ENCODE assay signal across 18 mouse cellular contexts in genomic region chr5:81661611-81662390, GRCm38 (mm10).
A peak's percentile ranks its signal among the peaks of the same experiment; 100 is the strongest.
DNase-seq lines count a peak whose midpoint lies in the region; ATAC-seq lines count a peak whose summit lies in the region.
"Had no signal": no experiment of that assay in that cellular context is flagged by ENCODE, and none has a peak within 500 bp of the region (broad histone marks: within the 10 kb centered on the region; RNA-seq: fewer than 3 reads in every experiment).

No protein-coding gene starts in this region.

- no peak overlapping the region for H3K9ac ChIP-seq in forebrain, embryonic 14.5 days (ENCODE audit: low read length)
- H3K9ac ChIP-seq in forebrain, embryonic 15.5 days (replicated peaks): no peak overlapping the region
- no peak overlapping the region for H3K9ac ChIP-seq in hindbrain, embryonic 16.5 days (ENCODE audit: low read depth, low read length)
- no peak overlapping the region for H3K9ac ChIP-seq in neural tube, embryonic 13.5 days
- H3K9ac ChIP-seq: embryonic facial prominence, embryonic 15.5 days; heart, embryonic 12.5 days; limb, embryonic 15.5 days had no signal

- DNase-seq in forebrain, embryonic 14.5 days (ENCODE audit: low spot score): peak; percentile 59
- peak; percentile 31 for DNase-seq in brain, adult 2 months (ENCODE audit: low read depth, low spot score)
- DNase-seq in T-cell, adult 2 months (ENCODE audit: low spot score): no peak
- no peak for DNase-seq in spleen, postnatal 14 days (ENCODE audit: low spot score in 2 of 2)
- DNase-seq: B cell, adult 2 months; cerebellum, postnatal 10 days; gastrocnemius, postnatal 25 days; kidney, adult 9 months; lung, adult 18-20 months; right cerebral cortex, postnatal 4 days had no signal

- no peak for ATAC-seq in forebrain, embryonic 14.5 days
- no peak for ATAC-seq in forebrain, embryonic 15.5 days (replicated peaks)
- ATAC-seq in hindbrain, embryonic 16.5 days: peak; percentile 58
- peak; percentile 76 for ATAC-seq in neural tube, embryonic 13.5 days (ENCODE audit: low read depth)
- no peak for ATAC-seq in megakaryocyte progenitor cell, adult 5-6 weeks (replicated peaks; ENCODE audit: poor library complexity)

- 23% methylated on average over 6 of the region's 6 CpGs for WGBS in forebrain, embryonic 14.5 days
- 20% methylated on average over 6 of the region's 6 CpGs for WGBS in forebrain, embryonic 15.5 days
- WGBS in hindbrain, embryonic 16.5 days: 21% methylated on average over 6 of the region's 6 CpGs
- 19% methylated on average over 6 of the region's 6 CpGs for WGBS in neural tube, embryonic 13.5 days

- no peaks in the 10 kb centered on the region for H3K27me3 ChIP-seq in forebrain, embryonic 14.5 days (replicated peaks; ENCODE audit: control insufficient read depth, insufficient read depth, low read length)
- no peaks in the 10 kb centered on the region for H3K27me3 ChIP-seq in forebrain, embryonic 15.5 days
- H3K27me3 ChIP-seq in hindbrain, embryonic 16.5 days (replicated peaks; ENCODE audit: control insufficient read depth, insufficient read depth, low read length): no peaks in the 10 kb centered on the region
- H3K27me3 ChIP-seq in neural tube, embryonic 13.5 days: no peaks in the 10 kb centered on the region
- H3K27me3 ChIP-seq: embryonic facial prominence, embryonic 15.5 days; heart, embryonic 12.5 days; limb, embryonic 15.5 days; megakaryocyte, embryonic 14.5 days had no signal

- no peak overlapping the region for H3K27ac ChIP-seq in forebrain, embryonic 14.5 days (ENCODE audit: low read depth, low read length)
- no peak overlapping the region for H3K27ac ChIP-seq in forebrain, embryonic 15.5 days (replicated peaks)
- no peak overlapping the region for H3K27ac ChIP-seq in hindbrain, embryonic 16.5 days (ENCODE audit: low read depth, low read length)
- peak overlapping the region; percentile 68 for H3K27ac ChIP-seq in neural tube, embryonic 13.5 days (replicated peaks)
- H3K27ac ChIP-seq: embryonic facial prominence, embryonic 15.5 days; limb, embryonic 15.5 days had no signal

- H3K36me3 ChIP-seq in forebrain, embryonic 14.5 days (ENCODE audit: control insufficient read depth, insufficient read depth, low read length): no peaks in the 10 kb centered on the region
- H3K36me3 ChIP-seq in forebrain, embryonic 15.5 days: no peaks in the 10 kb centered on the region
- H3K36me3 ChIP-seq in hindbrain, embryonic 16.5 days (ENCODE audit: control insufficient read depth, insufficient read depth, low read length): no peaks in the 10 kb centered on the region
- H3K36me3 ChIP-seq in neural tube, embryonic 13.5 days: peaks cover 2% of the 10 kb centered on the region; the same call in 1 of the 2 replicates
- H3K36me3 ChIP-seq: embryonic facial prominence, embryonic 15.5 days; limb, embryonic 15.5 days had no signal

- 0 out of 2 replicates have a peak, but pooled peaks cover 4% of the 10 kb centered on the region for H3K9me3 ChIP-seq in forebrain, embryonic 14.5 days (replicated peaks; ENCODE audit: control insufficient read depth, low read length)
- H3K9me3 ChIP-seq in forebrain, embryonic 15.5 days: no peaks in the 10 kb centered on the region
- H3K9me3 ChIP-seq in hindbrain, embryonic 16.5 days (ENCODE audit: control insufficient read depth, low read length): no peaks in the 10 kb centered on the region
- peaks cover 5% of the 10 kb centered on the region; the same call in 1 of the 2 replicates for H3K9me3 ChIP-seq in neural tube, embryonic 13.5 days
- H3K9me3 ChIP-seq: embryonic facial prominence, embryonic 15.5 days; limb, embryonic 15.5 days had no signal

- H3K4me3 ChIP-seq in forebrain, embryonic 14.5 days (ENCODE audit: low read depth, low read length): no peak overlapping the region
- no peak overlapping the region for H3K4me3 ChIP-seq in forebrain, embryonic 15.5 days
- H3K4me3 ChIP-seq in hindbrain, embryonic 16.5 days (ENCODE audit: low read length): no peak overlapping the region
- H3K4me3 ChIP-seq in neural tube, embryonic 13.5 days: no peak overlapping the region
- H3K4me3 ChIP-seq: embryonic facial prominence, embryonic 15.5 days; heart, embryonic 12.5 days; limb, embryonic 15.5 days; megakaryocyte, embryonic 14.5 days had no signal

- no peak overlapping the region for H3K4me2 ChIP-seq in forebrain, embryonic 14.5 days (ENCODE audit: low read length)
- H3K4me2 ChIP-seq in forebrain, embryonic 15.5 days (replicated peaks): no peak overlapping the region
- no peak overlapping the region for H3K4me2 ChIP-seq in hindbrain, embryonic 16.5 days (ENCODE audit: low read length)
- no peak overlapping the region for H3K4me2 ChIP-seq in neural tube, embryonic 13.5 days
- H3K4me2 ChIP-seq: embryonic facial prominence, embryonic 15.5 days; heart, embryonic 12.5 days; limb, embryonic 15.5 days had no signal

- peaks cover 5% of the 10 kb centered on the region; the same call in 1 of the 2 replicates for H3K4me1 ChIP-seq in forebrain, embryonic 14.5 days (ENCODE audit: control insufficient read depth, insufficient read depth, low read length)
- no peaks in the 10 kb centered on the region for H3K4me1 ChIP-seq in forebrain, embryonic 15.5 days
- no peaks in the 10 kb centered on the region for H3K4me1 ChIP-seq in hindbrain, embryonic 16.5 days (ENCODE audit: control insufficient read depth, insufficient read depth, low read depth, low read length)
- peaks cover 9% of the 10 kb centered on the region for H3K4me1 ChIP-seq in neural tube, embryonic 13.5 days (replicated peaks)
- H3K4me1 ChIP-seq: embryonic facial prominence, embryonic 15.5 days; heart, embryonic 12.5 days; limb, embryonic 15.5 days; megakaryocyte, embryonic 14.5 days had no signal

Comparison
In these comparisons a context has a peak if more than half of its experiments do, and no peak if none do; other contexts are left out.
1. ATAC-seq: peak in hindbrain, embryonic 16.5 days (single experiment) and neural tube, embryonic 13.5 days (single experiment); none in forebrain, embryonic 14.5 days (single experiment), forebrain, embryonic 15.5 days (single experiment) and megakaryocyte progenitor cell, adult 5-6 weeks (single experiment).
2. DNase-seq: peak in forebrain, embryonic 14.5 days (single experiment) and brain, adult 2 months (single experiment); none in T-cell, adult 2 months (single experiment) and spleen, postnatal 14 days (0 of 2).